Mouse (Mus musculus) ES-Bruce4 (cell line): ENCODE measurements around the gene Gpatch3. TPM values are rescaled to one million over a fixed set of nuclear protein-coding genes. Genes with fewer than 3 reads are reported as not detected.
A peak's percentile ranks its signal among the peaks of the same experiment; 100 is the strongest.

Source experiments
- H3K27ac ChIP-seq: 2 replicates; pipeline ENCODE4 v1.5.1; 2012; ENCODE audit warnings: low read length, inconsistent platforms; ENCODE audit not compliant: insufficient read depth
- H3K27me3 ChIP-seq: 2 replicates; pipeline ENCODE4 v1.6.1; 2012; ENCODE audit warnings: mild to moderate bottlenecking, low read length, inconsistent platforms; ENCODE audit not compliant: control insufficient read depth, poor library complexity, insufficient read depth, severe bottlenecking
- H3K36me3 ChIP-seq: 2 replicates; pipeline ENCODE4 v1.6.1; 2012; ENCODE audit warnings: inconsistent platforms, mild to moderate bottlenecking, low read length, moderate library complexity; ENCODE audit not compliant: control insufficient read depth, poor library complexity, insufficient read depth, severe bottlenecking
- H3K4me1 ChIP-seq: one replicate; pipeline ENCODE4 v1.8.1; 2011; ENCODE audit warnings: low read length; ENCODE audit not compliant: control insufficient read depth, insufficient read depth
- H3K4me3 ChIP-seq: 2 replicates; pipeline ENCODE4 v1.5.1; 2011; ENCODE audit warnings: low read depth, mild to moderate bottlenecking, low read length
- H3K9ac ChIP-seq: 2 replicates; pipeline ENCODE4 v1.6.1; 2012; ENCODE audit warnings: low read depth, mild to moderate bottlenecking, inconsistent platforms; ENCODE audit not compliant: poor library complexity, severe bottlenecking
- H3K9me3 ChIP-seq: replicated peaks from 2 replicates; pipeline ENCODE4 v1.6.1; 2012; ENCODE audit warnings: mild to moderate bottlenecking, low read length, inconsistent platforms; ENCODE audit not compliant: control insufficient read depth, poor library complexity, insufficient read depth, severe bottlenecking
- CTCF ChIP-seq: IDR thresholded peaks from one replicate; pipeline ENCODE4 v1.8.1; 2011; ENCODE audit warnings: low read depth, low read length
- EP300 ChIP-seq: IDR thresholded peaks from 2 replicates; pipeline ENCODE4 v1.6.1; 2011; ENCODE audit warnings: low read depth, low read length; ENCODE audit not compliant: insufficient read depth
- POLR2A ChIP-seq: IDR thresholded peaks from one replicate; pipeline ENCODE4 v1.8.1; 2011; ENCODE audit warnings: low read length; ENCODE audit not compliant: insufficient read depth
- polyA plus RNA-seq: library from polyadenylated mRNA; stranded (reverse); fragments of >200 nt; gene quantifications from 2 replicates; pipeline ENCODE4 v1.2.4, GENCODE M21; 2011; ENCODE audit warnings: low read depth; ENCODE audit not compliant: missing spikeins, insufficient read depth, insufficient read length

Gpatch3 gene
- polyA plus RNA-seq, 1 experiment, result 7.9 TPM

DNA sequence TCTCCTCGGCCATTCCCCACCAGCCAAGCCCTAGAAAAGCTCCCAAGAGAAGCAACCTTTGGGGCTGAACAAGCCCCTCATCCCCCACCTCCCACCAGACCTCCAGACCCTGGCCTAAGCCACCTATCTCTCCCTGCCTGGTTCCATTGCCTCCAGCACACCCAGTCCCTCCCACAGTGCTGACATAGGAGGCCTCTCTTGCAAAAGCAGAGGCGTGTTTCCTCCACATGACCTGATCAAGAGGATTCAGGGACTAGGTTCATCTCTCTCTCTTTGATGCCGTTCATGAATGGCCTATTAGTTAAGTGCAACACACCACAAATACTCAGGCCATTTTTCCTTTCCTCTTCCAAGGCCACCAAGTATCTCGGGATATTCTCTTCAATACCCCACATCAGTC is 14.7 kb upstream of the Gpatch3 start:
- H3K9me3 ChIP-seq, result no peaks in the 10 kb centered on the region
- no peaks in the 10 kb centered on the region for H3K27me3 ChIP-seq
- no peak overlapping the region for H3K27ac ChIP-seq
- H3K36me3 ChIP-seq, result no peaks in the 10 kb centered on the region
- TF ChIP-seq POLR2A (no peak), EP300 (no peak), CTCF (no peak)
- no peak overlapping the region for H3K4me3 ChIP-seq
- H3K9ac ChIP-seq, result no peak overlapping the region
- H3K4me1 ChIP-seq, result peaks cover 2% of the 10 kb centered on the region

- Histone ChIP-seq H3K4me3 (no peak overlapping the region), H3K9me3 (no peaks in the 10 kb centered on the region), H3K9ac (no peak overlapping the region), H3K4me1 (peaks cover 2% of the 10 kb centered on the region), H3K27ac (no peak overlapping the region), H3K36me3 (no peaks in the 10 kb centered on the region), H3K27me3 (no peaks in the 10 kb centered on the region)
- TF ChIP-seq EP300 (no peak), CTCF (no peak), POLR2A (no peak)
These were observed 12.9 kb upstream of the Gpatch3 start for GRCm38 (mm10) chr4:133561622-133562021.

DNA sequence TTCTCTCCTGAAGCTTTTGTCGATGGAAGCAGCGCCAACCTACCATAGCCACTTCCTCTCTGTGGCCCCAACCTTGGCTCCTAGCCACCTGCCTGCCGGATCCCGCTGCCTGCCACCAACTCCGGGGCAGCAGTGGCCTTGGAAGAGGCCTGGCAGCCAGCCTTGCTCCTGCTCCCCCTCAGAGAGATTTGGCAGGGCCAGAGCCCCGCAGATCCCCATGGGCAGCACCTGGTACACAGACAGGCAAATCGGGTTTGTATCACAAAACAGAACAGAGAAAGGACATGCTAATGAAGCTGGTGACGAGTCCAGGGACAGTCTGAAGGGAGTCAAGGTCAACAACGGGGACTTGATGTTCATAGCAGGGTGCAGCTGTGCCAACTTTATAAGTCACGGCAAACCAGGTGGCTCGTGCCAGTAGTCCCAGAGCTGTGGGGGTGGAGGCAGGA is 11.4 kb upstream of the Gpatch3 start:
- H3K4me1 ChIP-seq, result peaks cover 2% of the 10 kb centered on the region
- TF ChIP-seq CTCF (no peak), EP300 (no peak), POLR2A (no peak)
- no peaks in the 10 kb centered on the region for H3K27me3 ChIP-seq
- H3K9ac ChIP-seq, result no peak overlapping the region
- no peaks in the 10 kb centered on the region for H3K36me3 ChIP-seq
- no peak overlapping the region for H3K27ac ChIP-seq
- H3K4me3 ChIP-seq, result no peak overlapping the region
- H3K9me3 ChIP-seq, result no peaks in the 10 kb centered on the region

DNA sequence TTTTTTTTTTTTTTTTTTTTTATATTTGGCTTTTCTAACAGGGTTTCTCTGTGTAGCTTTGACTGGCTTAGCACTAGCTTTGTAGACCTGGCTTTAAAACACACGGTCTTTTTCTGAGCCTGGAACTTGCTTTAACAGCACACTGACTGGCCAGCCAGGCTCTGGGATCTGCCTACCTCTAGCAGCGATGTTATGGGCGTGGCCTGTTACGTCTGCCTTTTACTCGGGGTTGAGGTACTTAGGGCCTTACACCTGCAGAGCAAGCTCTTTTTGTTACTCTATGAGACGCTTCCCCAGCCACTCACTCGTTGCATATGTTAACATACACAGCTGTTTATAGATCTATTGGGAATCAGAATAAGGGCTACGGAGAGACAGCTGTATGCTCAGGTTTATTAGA is 7.3 kb upstream of the Gpatch3 start:
- H3K27me3 ChIP-seq, result no peaks in the 10 kb centered on the region
- H3K9ac ChIP-seq, result no peak overlapping the region
- TF ChIP-seq CTCF (no peak), POLR2A (no peak), EP300 (no peak)
- H3K9me3 ChIP-seq, result no peaks in the 10 kb centered on the region
- H3K27ac ChIP-seq, result no peak overlapping the region
- H3K4me3 ChIP-seq, result no peak overlapping the region
- H3K4me1 ChIP-seq, result peaks cover 2% of the 10 kb centered on the region
- H3K36me3 ChIP-seq, result no peaks in the 10 kb centered on the region

- Histone ChIP-seq H3K9me3 (no peaks in the 10 kb centered on the region), H3K27ac (peak overlapping the region; percentile 20; the same call in 1 of the 2 replicates), H3K4me1 (no peaks in the 10 kb centered on the region), H3K9ac (peak overlapping the region; percentile 36), H3K27me3 (no peaks in the 10 kb centered on the region), H3K36me3 (no peaks in the 10 kb centered on the region), H3K4me3 (peak overlapping the region; percentile 36)
- TF ChIP-seq POLR2A (no peak), CTCF (no peak), EP300 (no peak)
These were observed 5.1 kb upstream of the Gpatch3 start for GRCm38 (mm10) chr4:133569291-133570065.

DNA sequence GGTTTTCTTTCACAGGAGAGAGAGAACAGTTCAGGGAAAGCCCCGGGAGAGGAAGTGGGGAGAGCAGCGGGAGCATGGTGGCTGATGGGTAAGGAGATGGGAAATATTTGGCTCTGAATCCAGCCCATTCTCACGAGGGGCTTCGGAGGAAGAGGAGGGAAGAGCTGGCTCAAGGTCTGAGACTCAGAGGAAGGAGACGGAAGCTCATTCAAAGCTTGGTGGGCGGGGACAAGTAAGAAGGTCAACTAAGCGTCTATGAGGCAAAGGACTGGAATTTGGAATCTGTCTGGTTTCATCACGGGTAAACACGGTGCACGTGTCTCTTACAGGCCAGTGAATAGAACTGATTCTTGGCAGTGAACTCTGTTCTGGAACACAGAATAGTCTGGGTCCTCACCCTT is 4.5 kb upstream of the Gpatch3 start:
- Histone ChIP-seq H3K27ac (peak overlapping the region; percentile 20; the same call in 1 of the 2 replicates), H3K9ac (peak overlapping the region; percentile 36), H3K27me3 (no peaks in the 10 kb centered on the region), H3K4me1 (no peaks in the 10 kb centered on the region), H3K36me3 (no peaks in the 10 kb centered on the region), H3K4me3 (peak overlapping the region; percentile 36), H3K9me3 (no peaks in the 10 kb centered on the region)
- TF ChIP-seq POLR2A, result no peak
- TF ChIP-seq CTCF, result no peak
- no peak for TF ChIP-seq EP300
